Mouse (Mus musculus): Measurements from ENCODE around the gene Cfap99. TPM values are rescaled to one million over a fixed set of nuclear protein-coding genes. Genes with fewer than 3 reads are reported as not detected.

Gene Cfap99
- not detected for polyA plus RNA-seq (2014; fragmentation: Illumina TruSeq; extraction: RNeasy Lipid Tissue Mini Kit (QIAGEN cat#74804); ENCODE audit: low read depth, low replicate concordance)

DNA sequence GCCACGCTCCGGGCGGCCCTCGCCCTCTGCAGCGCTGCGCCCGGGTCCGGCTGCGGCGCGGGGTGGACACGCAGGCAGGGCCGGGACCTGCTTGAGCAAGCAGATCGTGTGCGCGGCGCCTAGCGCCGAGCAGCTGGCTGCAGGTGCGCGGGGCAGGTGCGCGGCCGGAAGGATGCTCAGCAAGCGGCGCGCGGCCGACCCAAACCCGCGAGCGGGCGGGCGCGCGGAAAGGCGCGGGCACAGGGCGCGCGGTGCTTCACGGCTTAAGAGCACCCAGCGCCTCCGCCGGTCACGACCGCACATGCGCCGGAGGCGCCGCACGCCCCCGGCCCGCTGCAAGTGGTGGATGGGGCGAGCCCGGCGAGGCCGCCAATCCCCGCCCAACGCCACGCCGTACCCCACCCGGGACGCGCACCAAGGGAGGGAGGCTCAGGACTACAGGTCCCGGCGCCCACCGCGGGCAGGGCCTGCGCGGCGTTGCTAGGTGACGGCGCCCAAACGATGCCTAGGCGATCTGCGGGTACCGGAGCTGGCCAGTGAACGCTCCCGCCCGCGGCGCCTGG is at the start of gene Cfap99, which contains the start of gene Zfyve28:
Gene Cfap99 (plus strand): TSS at position 447 of the 563 bp plus-strand sequence.
Gene Zfyve28 (minus strand): TSS at position 296 of the 563 bp plus-strand sequence.

DNA sequence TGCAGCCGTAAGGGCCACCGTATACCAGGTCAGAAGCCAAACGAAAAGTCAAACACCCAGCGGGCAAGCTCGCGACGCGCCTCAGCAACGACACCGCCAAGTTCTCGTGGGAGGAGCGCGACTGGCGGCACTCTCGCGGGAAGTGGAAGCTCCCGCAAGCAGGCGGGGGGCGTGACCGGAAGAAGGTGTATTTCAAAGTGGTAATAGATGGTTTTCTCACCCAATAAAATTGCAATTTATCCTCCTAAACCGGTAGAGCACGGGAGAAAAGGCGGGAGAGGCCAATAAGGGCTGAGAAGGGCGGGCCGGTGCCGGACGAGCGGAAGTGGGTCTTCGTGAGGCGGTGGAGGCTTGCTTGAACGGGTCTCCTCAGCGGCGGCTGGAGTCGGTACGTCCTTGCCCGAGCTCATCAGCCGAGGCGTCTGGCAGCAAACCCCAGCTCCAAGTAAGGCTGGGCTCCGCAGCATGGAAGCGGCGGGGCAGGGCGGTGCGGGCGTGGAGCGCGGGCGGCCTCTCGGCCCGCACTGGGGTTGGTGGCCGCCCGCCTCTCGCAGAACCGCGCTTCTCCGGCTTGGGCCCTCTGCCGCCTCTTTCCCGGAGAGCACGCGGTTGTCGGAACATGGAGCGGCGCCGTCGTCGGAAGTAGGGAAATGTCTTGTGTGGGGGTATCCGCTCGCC is 47.8 kb downstream of the Cfap99 start, which contains the start of gene Rnf4:
Gene Rnf4 (plus strand): TSS at position 193 of the 678 bp plus-strand sequence.

DNA sequence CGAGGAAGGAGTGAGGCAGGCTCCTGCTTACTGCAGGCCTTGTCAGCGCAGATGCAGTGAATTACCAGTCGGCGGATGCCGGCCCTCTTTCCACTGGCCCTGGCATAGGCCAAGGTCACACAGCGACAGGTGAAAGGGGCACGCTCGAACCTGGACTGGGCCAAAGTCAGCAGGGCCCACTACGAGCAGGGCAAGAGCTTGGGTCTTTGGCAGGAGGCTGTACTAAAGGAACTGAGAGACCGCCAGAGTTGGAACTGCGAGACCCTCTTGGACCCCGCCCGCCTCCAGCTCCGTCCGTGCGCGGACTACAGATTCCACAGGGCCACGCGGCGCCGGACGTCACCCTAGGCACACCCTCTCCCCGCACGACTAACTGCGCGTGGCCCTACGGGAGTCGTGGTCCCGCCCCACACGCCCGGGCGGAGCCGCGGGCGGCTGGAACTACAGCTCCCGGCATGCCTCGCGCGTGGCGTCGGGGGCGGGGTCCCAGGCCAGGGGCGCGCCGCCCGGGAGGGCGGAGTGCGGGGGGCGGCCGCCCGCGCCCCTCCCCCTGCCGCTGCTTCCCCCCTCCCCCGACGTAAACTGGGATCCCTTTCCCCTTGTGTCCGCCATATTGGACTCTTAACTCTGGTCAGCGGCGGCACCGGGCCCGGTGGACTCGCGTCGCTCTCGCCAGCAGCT is 81.1 kb downstream of the Cfap99 start, which contains the start of gene Fam193a:
Gene Fam193a (plus strand): TSS at position 593 of the 681 bp plus-strand sequence.

Other genes with a start within 250 kb of the Cfap99 start
- 8.6 TPM for gene Poln, start 119.2 kb upstream of the Cfap99 start, polyA plus RNA-seq (2014; fragmentation: Illumina TruSeq; extraction: RNeasy Lipid Tissue Mini Kit (QIAGEN cat#74804); ENCODE audit: low read depth, low replicate concordance)
- gene Haus3, start 119.1 kb upstream of the Cfap99 start, polyA plus RNA-seq (2014; fragmentation: Illumina TruSeq; extraction: RNeasy Lipid Tissue Mini Kit (QIAGEN cat#74804); ENCODE audit: low read depth, low replicate concordance), result 53.0 TPM
- 16.4 TPM for gene Mxd4, start 100.9 kb upstream of the Cfap99 start, polyA plus RNA-seq (2014; fragmentation: Illumina TruSeq; extraction: RNeasy Lipid Tissue Mini Kit (QIAGEN cat#74804); ENCODE audit: low read depth, low replicate concordance)
- not detected for gene Zfyve28, start 151 bp upstream of the Cfap99 start, polyA plus RNA-seq (2014; fragmentation: Illumina TruSeq; extraction: RNeasy Lipid Tissue Mini Kit (QIAGEN cat#74804); ENCODE audit: low read depth, low replicate concordance)
- 101 TPM for gene Rnf4, start 47.7 kb downstream of the Cfap99 start, polyA plus RNA-seq (2014; fragmentation: Illumina TruSeq; extraction: RNeasy Lipid Tissue Mini Kit (QIAGEN cat#74804); ENCODE audit: low read depth, low replicate concordance)
- 19.2 TPM for gene Fam193a, start 81.3 kb downstream of the Cfap99 start, polyA plus RNA-seq (2014; fragmentation: Illumina TruSeq; extraction: RNeasy Lipid Tissue Mini Kit (QIAGEN cat#74804); ENCODE audit: low read depth, low replicate concordance)
- 6.9 TPM for gene Tnip2, start 225.4 kb downstream of the Cfap99 start, polyA plus RNA-seq (2014; fragmentation: Illumina TruSeq; extraction: RNeasy Lipid Tissue Mini Kit (QIAGEN cat#74804); ENCODE audit: low read depth, low replicate concordance)
- 1.5 TPM for gene Sh3bp2, start 237.2 kb downstream of the Cfap99 start, polyA plus RNA-seq (2014; fragmentation: Illumina TruSeq; extraction: RNeasy Lipid Tissue Mini Kit (QIAGEN cat#74804); ENCODE audit: low read depth, low replicate concordance)

Measured in adrenal gland, adult 10 weeks (tissue).